Mouse (Mus musculus): ENCODE data around the gene Abtb2. TPM values are rescaled to one million over a fixed set of nuclear protein-coding genes. Genes with fewer than 3 reads are reported as not detected.
A peak's percentile ranks its signal among the peaks of the same experiment; 100 is the strongest.

The Abtb2 gene
- polyA plus RNA-seq, 1 experiment from 2014 or later = 12.8 TPM

GRCm38 (mm10) chr2:103670276-103670680 lies 104.2 kb downstream of the Abtb2 start:
- Histone ChIP-seq H3K4me2 (replicated peaks) (no peak overlapping the region), H3K4me3 (replicated peaks) (no peak overlapping the region), H3K4me1 (replicated peaks) (peaks cover 27% of the 10 kb centered on the region), H3K27ac (no peak overlapping the region), H3K9me3 (no peaks in the 10 kb centered on the region), H3K9ac (replicated peaks) (no peak overlapping the region), H3K27me3 (no peaks in the 10 kb centered on the region), H3K36me3 (no peaks in the 10 kb centered on the region)
- 32% methylated on average over 3 of the region's 3 CpGs for WGBS
- peak; percentile 79 for ATAC-seq

- Histone ChIP-seq H3K27me3 (no peaks in the 10 kb centered on the region), H3K4me2 (replicated peaks) (no peak overlapping the region), H3K27ac (no peak overlapping the region), H3K9me3 (no peaks in the 10 kb centered on the region), H3K9ac (replicated peaks) (no peak overlapping the region), H3K36me3 (no peaks in the 10 kb centered on the region), H3K4me1 (replicated peaks) (peaks cover 27% of the 10 kb centered on the region), H3K4me3 (replicated peaks) (no peak overlapping the region)
- ATAC-seq = no peak
- 91% methylated on average over 7 of the region's 7 CpGs for WGBS
These were observed 106.5 kb downstream of the Abtb2 start for GRCm38 (mm10) chr2:103672573-103673119.

GRCm38 (mm10) chr2:103673609-103674008 lies 107.5 kb downstream of the Abtb2 start:
- Histone ChIP-seq H3K4me2 (replicated peaks) (no peak overlapping the region), H3K36me3 (no peaks in the 10 kb centered on the region), H3K9ac (replicated peaks) (no peak overlapping the region), H3K9me3 (no peaks in the 10 kb centered on the region), H3K4me3 (replicated peaks) (no peak overlapping the region), H3K4me1 (replicated peaks) (peaks cover 18% of the 10 kb centered on the region), H3K27me3 (no peaks in the 10 kb centered on the region), H3K27ac (no peak overlapping the region)
- 88% methylated on average over 4 of the region's 4 CpGs for WGBS
- no peak for ATAC-seq

- H3K4me3 ChIP-seq (replicated peaks) = no peak overlapping the region
- ATAC-seq = no peak
- H3K4me1 ChIP-seq (replicated peaks) = peaks cover 2% of the 10 kb centered on the region
- no peaks in the 10 kb centered on the region for H3K9me3 ChIP-seq
- no peaks in the 10 kb centered on the region for H3K36me3 ChIP-seq
- H3K9ac ChIP-seq (replicated peaks) = no peak overlapping the region
- WGBS = 90% methylated on average over 5 of the region's 5 CpGs
- no peak overlapping the region for H3K4me2 ChIP-seq (replicated peaks)
- H3K27ac ChIP-seq = no peak overlapping the region
- H3K27me3 ChIP-seq = no peaks in the 10 kb centered on the region
These were observed 109.3 kb downstream of the Abtb2 start for GRCm38 (mm10) chr2:103675391-103675790.

DNA sequence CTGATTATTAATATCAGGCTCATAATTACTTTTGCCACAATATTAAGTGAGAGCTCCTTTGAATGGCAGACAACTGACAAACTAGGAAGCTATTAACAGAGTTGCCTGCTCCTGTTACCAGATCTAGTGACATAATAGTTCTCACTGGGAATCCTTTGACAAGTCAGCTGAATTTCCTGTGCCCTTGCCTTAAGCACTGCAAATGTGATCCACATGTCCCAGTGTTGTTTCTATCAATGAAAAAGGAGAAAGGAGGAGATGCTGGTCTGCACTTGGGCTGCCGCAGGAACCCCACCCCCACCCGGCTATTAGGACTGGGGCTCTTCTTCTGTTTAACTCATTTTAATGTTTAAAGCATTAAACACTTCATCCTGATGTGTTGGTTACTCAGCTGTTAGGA lies 110.7 kb downstream of the Abtb2 start:
- Histone ChIP-seq H3K36me3 (no peaks in the 10 kb centered on the region), H3K9me3 (no peaks in the 10 kb centered on the region), H3K4me1 (replicated peaks) (no peaks in the 10 kb centered on the region; the same call in 1 of the 2 replicates), H3K4me2 (replicated peaks) (no peak overlapping the region), H3K9ac (replicated peaks) (no peak overlapping the region), H3K27ac (no peak overlapping the region), H3K27me3 (no peaks in the 10 kb centered on the region), H3K4me3 (replicated peaks) (no peak overlapping the region)
- no peak for ATAC-seq
- 72% methylated on average over 2 of the region's 2 CpGs for WGBS

GRCm38 (mm10) chr2:103677614-103678369 lies 111.7 kb downstream of the Abtb2 start:
- Histone ChIP-seq H3K4me3 (replicated peaks) (no peak overlapping the region), H3K9me3 (no peaks in the 10 kb centered on the region), H3K4me2 (replicated peaks) (no peak overlapping the region), H3K27ac (no peak overlapping the region), H3K27me3 (no peaks in the 10 kb centered on the region), H3K36me3 (no peaks in the 10 kb centered on the region), H3K9ac (replicated peaks) (no peak overlapping the region), H3K4me1 (replicated peaks) (peaks cover 3% of the 10 kb centered on the region)
- ATAC-seq = no peak
- 84% methylated on average over 7 of the region's 7 CpGs for WGBS

DNA sequence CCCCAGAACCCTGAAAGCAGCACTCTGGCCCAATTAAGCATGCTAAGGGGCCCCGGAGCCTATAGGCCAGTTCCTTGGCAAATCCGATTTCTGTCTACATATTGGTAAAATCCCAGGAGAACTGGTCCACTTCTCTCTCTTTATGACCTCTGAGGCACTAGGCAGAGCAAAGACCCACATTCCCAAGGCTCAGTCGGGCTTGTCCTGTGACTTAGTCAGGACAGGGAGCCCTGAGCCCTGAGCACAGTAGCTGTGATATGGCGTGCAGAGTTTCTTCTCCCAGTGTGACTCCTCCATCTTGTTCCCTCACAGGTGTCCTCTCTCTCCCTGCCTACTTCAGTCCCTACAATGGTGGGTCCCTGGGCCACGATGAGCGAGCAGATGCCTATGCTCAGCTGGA lies 112.3 kb downstream of the Abtb2 start:
- H3K27ac ChIP-seq = no peak overlapping the region
- no peak overlapping the region for H3K4me2 ChIP-seq (replicated peaks)
- H3K9me3 ChIP-seq = no peaks in the 10 kb centered on the region
- H3K9ac ChIP-seq (replicated peaks) = no peak overlapping the region
- 0 out of 2 replicates have a peak, but pooled peaks cover 4% of the 10 kb centered on the region for H3K36me3 ChIP-seq
- no peak for ATAC-seq
- H3K4me1 ChIP-seq (replicated peaks) = peaks cover 4% of the 10 kb centered on the region
- no peak overlapping the region for H3K4me3 ChIP-seq (replicated peaks)
- no peaks in the 10 kb centered on the region for H3K27me3 ChIP-seq
- 80% methylated on average over 6 of the region's 6 CpGs for WGBS

- 82% methylated on average over 9 of the region's 9 CpGs for WGBS
These were observed 114.4 kb downstream of the Abtb2 start for GRCm38 (mm10) chr2:103680364-103681110.

DNA sequence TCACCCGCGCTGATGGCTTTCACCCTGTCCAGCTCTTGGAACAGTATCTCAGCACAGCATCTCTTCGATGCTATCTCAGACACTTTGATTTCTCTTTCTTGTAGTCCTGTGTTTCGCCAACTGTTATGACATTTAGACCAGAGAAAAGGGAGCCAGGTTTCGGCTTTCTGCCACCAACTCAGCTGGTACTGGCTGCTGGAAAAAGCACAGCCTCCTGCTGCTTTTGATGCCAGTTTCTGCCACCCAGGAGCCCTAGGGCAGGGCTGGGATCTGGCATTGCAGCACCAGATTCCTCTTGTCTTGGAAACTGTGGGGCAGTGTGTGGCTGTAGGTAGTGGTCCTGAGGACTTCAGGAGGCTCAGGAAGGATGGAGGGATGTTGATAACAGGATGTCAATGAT lies 115.0 kb downstream of the Abtb2 start:
- Histone ChIP-seq H3K9ac (replicated peaks) (no peak overlapping the region), H3K4me1 (replicated peaks) (peaks cover 4% of the 10 kb centered on the region), H3K27ac (no peak overlapping the region), H3K9me3 (no peaks in the 10 kb centered on the region), H3K27me3 (no peaks in the 10 kb centered on the region), H3K36me3 (0 out of 2 replicates have a peak, but pooled peaks cover 4% of the 10 kb centered on the region), H3K4me3 (replicated peaks) (no peak overlapping the region), H3K4me2 (replicated peaks) (no peak overlapping the region)
- WGBS = 90% methylated on average over 5 of the region's 5 CpGs
- no peak for ATAC-seq

More at GRCm38 (mm10) chr2:103680364-103681110, 114.4 kb downstream of the Abtb2 start:
- 0 out of 2 replicates have a peak, but pooled peaks cover 4% of the 10 kb centered on the region for H3K36me3 ChIP-seq
- peaks cover 4% of the 10 kb centered on the region for H3K4me1 ChIP-seq (replicated peaks)
- no peak overlapping the region for H3K4me3 ChIP-seq (replicated peaks)
- H3K27me3 ChIP-seq = no peaks in the 10 kb centered on the region
- ATAC-seq = no peak
- H3K9ac ChIP-seq (replicated peaks) = no peak overlapping the region
- no peaks in the 10 kb centered on the region for H3K9me3 ChIP-seq
- H3K4me2 ChIP-seq (replicated peaks) = no peak overlapping the region
- no peak overlapping the region for H3K27ac ChIP-seq

DNA sequence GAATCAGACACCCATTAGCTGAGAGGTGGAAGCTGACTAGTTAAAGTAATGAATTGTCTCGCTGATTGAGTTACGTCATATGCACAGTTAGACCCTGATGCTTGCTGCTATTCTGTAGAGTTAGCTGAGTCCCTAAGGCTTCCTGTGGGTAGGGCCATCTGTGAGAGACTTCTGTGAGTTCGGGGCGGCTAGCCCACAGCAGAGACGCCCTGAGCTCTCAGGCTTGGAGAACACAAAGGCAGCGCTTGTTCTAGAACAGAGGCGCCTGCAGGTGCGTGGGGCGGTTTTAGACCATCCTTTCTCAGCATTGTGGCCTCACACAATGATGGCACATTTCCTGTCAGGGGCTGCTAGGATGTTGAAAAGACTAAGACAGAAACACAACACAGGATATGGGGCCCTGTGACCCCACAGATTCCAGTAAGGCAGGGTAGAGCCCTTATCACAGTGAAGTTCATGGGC lies 116.2 kb downstream of the Abtb2 start:
- Histone ChIP-seq H3K9ac (replicated peaks) (no peak overlapping the region), H3K9me3 (no peaks in the 10 kb centered on the region), H3K36me3 (0 out of 2 replicates have a peak, but pooled peaks cover 4% of the 10 kb centered on the region), H3K4me2 (replicated peaks) (no peak overlapping the region), H3K27me3 (no peaks in the 10 kb centered on the region), H3K4me1 (replicated peaks) (peaks cover 9% of the 10 kb centered on the region), H3K27ac (no peak overlapping the region), H3K4me3 (replicated peaks) (no peak overlapping the region)
- no peak for ATAC-seq
- WGBS = 81% methylated on average over 9 of the region's 9 CpGs

- no peak overlapping the region for H3K4me3 ChIP-seq (replicated peaks)
- peaks cover 16% of the 10 kb centered on the region for H3K4me1 ChIP-seq (replicated peaks)
- 0 out of 2 replicates have a peak, but pooled peaks cover 4% of the 10 kb centered on the region for H3K36me3 ChIP-seq
- no peak overlapping the region for H3K9ac ChIP-seq (replicated peaks)
- ATAC-seq = no peak
- no peak overlapping the region for H3K4me2 ChIP-seq (replicated peaks)
- H3K27ac ChIP-seq = no peak overlapping the region
- H3K9me3 ChIP-seq = no peaks in the 10 kb centered on the region
- H3K27me3 ChIP-seq = no peaks in the 10 kb centered on the region
- WGBS = 75% methylated on average over 9 of the region's 9 CpGs
These were observed 116.9 kb downstream of the Abtb2 start for GRCm38 (mm10) chr2:103682927-103683442.

DNA sequence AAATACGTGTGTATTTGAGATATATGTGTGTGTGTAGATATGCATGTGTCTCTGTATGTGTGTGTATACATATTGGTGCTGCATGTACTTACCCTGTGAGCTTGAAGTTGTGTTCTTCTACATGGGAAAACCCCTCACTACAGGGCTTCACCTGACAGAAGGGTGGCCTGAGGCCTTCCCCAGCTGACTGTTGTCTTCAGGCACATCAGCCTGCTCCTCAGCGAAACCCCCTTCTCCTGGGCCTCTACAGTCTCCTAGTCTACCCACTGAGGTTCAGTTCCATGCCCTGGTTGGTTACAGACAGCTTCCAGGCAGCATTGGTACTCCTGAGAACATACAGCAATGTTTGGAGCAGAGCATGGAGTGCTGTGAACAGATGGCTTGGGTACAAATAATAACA lies 118.3 kb downstream of the Abtb2 start:
- Histone ChIP-seq H3K4me3 (replicated peaks) (no peak overlapping the region), H3K9ac (replicated peaks) (no peak overlapping the region), H3K4me2 (replicated peaks) (no peak overlapping the region), H3K9me3 (no peaks in the 10 kb centered on the region; the same call in 1 of the 2 replicates), H3K4me1 (replicated peaks) (peaks cover 19% of the 10 kb centered on the region), H3K36me3 (0 out of 2 replicates have a peak, but pooled peaks cover 4% of the 10 kb centered on the region), H3K27ac (no peak overlapping the region), H3K27me3 (no peaks in the 10 kb centered on the region)
- WGBS = 87% methylated on average over 2 of the region's 2 CpGs
- no peak for ATAC-seq
